Mouse (Mus musculus): Measurements from ENCODE around the gene Arl15.

Gene Arl15

GRCm38 (mm10) chr13:113990701-113991100, 196.4 kb downstream of the Arl15 start:
- DNase-seq (ENCODE audit: extremely low spot score): no peak

- no peak for DNase-seq (ENCODE audit: extremely low spot score)
Measured at GRCm38 (mm10) chr13:113993066-113993465, 198.8 kb downstream of the Arl15 start.

GRCm38 (mm10) chr13:113994586-113994985, 200.3 kb downstream of the Arl15 start:
- no peak for DNase-seq (ENCODE audit: extremely low spot score)

- DNase-seq (ENCODE audit: extremely low spot score): no peak
Measured at GRCm38 (mm10) chr13:113995490-113996236, 201.4 kb downstream of the Arl15 start.

GRCm38 (mm10) chr13:113998811-113999210, 204.5 kb downstream of the Arl15 start:
- DNase-seq (ENCODE audit: extremely low spot score): no peak

GRCm38 (mm10) chr13:114003463-114003862, 209.2 kb downstream of the Arl15 start:
- no peak for DNase-seq (ENCODE audit: extremely low spot score)

GRCm38 (mm10) chr13:114004191-114004590, 209.9 kb downstream of the Arl15 start:
- no peak for DNase-seq (ENCODE audit: extremely low spot score)

GRCm38 (mm10) chr13:114009786-114010185, 215.5 kb downstream of the Arl15 start:
- no peak for DNase-seq (ENCODE audit: extremely low spot score)

- no peak for DNase-seq (ENCODE audit: extremely low spot score)
Measured at GRCm38 (mm10) chr13:114010521-114010920, 216.2 kb downstream of the Arl15 start.

GRCm38 (mm10) chr13:114011019-114011418, 216.7 kb downstream of the Arl15 start:
- DNase-seq (ENCODE audit: extremely low spot score): peak; percentile 30

- no peak for DNase-seq (ENCODE audit: extremely low spot score)
Measured at GRCm38 (mm10) chr13:114017928-114018327, 223.6 kb downstream of the Arl15 start.

- DNase-seq (ENCODE audit: extremely low spot score): no peak
Measured at GRCm38 (mm10) chr13:114023541-114023940, 229.2 kb downstream of the Arl15 start.

GRCm38 (mm10) chr13:114026306-114026705, 232.0 kb downstream of the Arl15 start:
- DNase-seq (ENCODE audit: extremely low spot score): no peak

GRCm38 (mm10) chr13:114026751-114027150, 232.4 kb downstream of the Arl15 start:
- no peak for DNase-seq (ENCODE audit: extremely low spot score)

- DNase-seq (ENCODE audit: extremely low spot score): peak; percentile 17
Measured at GRCm38 (mm10) chr13:114048071-114048470, 253.8 kb downstream of the Arl15 start.

- DNase-seq (ENCODE audit: extremely low spot score): no peak
Measured at GRCm38 (mm10) chr13:114048688-114049087, 254.4 kb downstream of the Arl15 start.

- peak; percentile 32 for DNase-seq (ENCODE audit: extremely low spot score)
Measured at GRCm38 (mm10) chr13:114051151-114051850, 257.0 kb downstream of the Arl15 start.

GRCm38 (mm10) chr13:114052426-114053205, 258.3 kb downstream of the Arl15 start:
- DNase-seq (ENCODE audit: extremely low spot score): peak; percentile 53

- DNase-seq (ENCODE audit: extremely low spot score): no peak
Measured at GRCm38 (mm10) chr13:114053261-114053660, 259.0 kb downstream of the Arl15 start.

GRCm38 (mm10) chr13:114055686-114056085, 261.4 kb downstream of the Arl15 start:
- no peak for DNase-seq (ENCODE audit: extremely low spot score)

- no peak for DNase-seq (ENCODE audit: extremely low spot score)
Measured at GRCm38 (mm10) chr13:114060258-114060657, 266.0 kb downstream of the Arl15 start.

- no peak for DNase-seq (ENCODE audit: extremely low spot score)
Measured at GRCm38 (mm10) chr13:114061234-114061633, 266.9 kb downstream of the Arl15 start.
